Mouse (Mus musculus) hindbrain, embryonic 16.5 days (tissue): ENCODE results near the gene Ndfip2. TPM values are rescaled to one million over a fixed set of nuclear protein-coding genes. Genes with fewer than 3 reads are reported as not detected.

ENCODE experiments used
- ATAC-seq: fragments of 200-750 bp; cut with Nextera tagmentation; 2 replicates; pipeline ENCODE4 v1.8.0; 2017; ENCODE audit warnings: moderate TSS enrichment, moderate library complexity
- H3K27ac ChIP-seq: fragments of 300-500 bp; sonication (generic); 2 replicates; pipeline ENCODE4 v1.5.1; 2014; ENCODE audit warnings: low read depth, mild to moderate bottlenecking, control low read depth, low read length, moderate library complexity
- H3K27me3 ChIP-seq: fragments of 300-500 bp; sonication (generic); replicated peaks from 2 replicates; pipeline ENCODE4 v1.6.1; 2014; ENCODE audit warnings: low read length; ENCODE audit not compliant: control insufficient read depth, insufficient read depth
- H3K36me3 ChIP-seq: fragments of 300-500 bp; sonication (generic); 2 replicates; pipeline ENCODE4 v1.6.1; 2014; ENCODE audit warnings: mild to moderate bottlenecking, low read length, moderate library complexity, mixed read lengths; ENCODE audit not compliant: control insufficient read depth, insufficient read depth
- H3K4me1 ChIP-seq: fragments of 300-500 bp; sonication (generic); 2 replicates; pipeline ENCODE4 v1.6.1; 2014; ENCODE audit warnings: low read depth, low read length; ENCODE audit not compliant: control insufficient read depth, insufficient read depth
- H3K4me2 ChIP-seq: fragments of 300-500 bp; sonication (generic); 2 replicates; pipeline ENCODE4 v1.6.1; 2014; ENCODE audit warnings: mild to moderate bottlenecking, low read length, control low read depth, moderate library complexity
- H3K4me3 ChIP-seq: fragments of 300-500 bp; sonication (generic); 2 replicates; pipeline ENCODE4 v1.5.1; 2014; ENCODE audit warnings: mild to moderate bottlenecking, low read length, control low read depth, moderate library complexity
- H3K9ac ChIP-seq: fragments of 300-500 bp; sonication (generic); 2 replicates; pipeline ENCODE4 v1.6.1; 2014; ENCODE audit warnings: low read depth, mild to moderate bottlenecking, control low read depth, low read length, moderate library complexity
- H3K9me3 ChIP-seq: fragments of 300-500 bp; sonication (generic); 2 replicates; pipeline ENCODE4 v1.6.1; 2014; ENCODE audit warnings: mild to moderate bottlenecking, low read length, moderate library complexity; ENCODE audit not compliant: control insufficient read depth
- WGBS: fragments of 180-500 bp; shearing (Covaris S2); extraction: QIAGEN DNeasy Blood & Tissue Kit; methylation state at CpG from one replicate; pipeline ENCODE4 v1.1.7; 2014; 5-methylcytosine and 5-hydroxymethylcytosine counted together
- polyA plus RNA-seq: library from polyadenylated mRNA; unstranded; fragments of >200 nt; fragmentation: Nextera tagmentation; extraction: Ambion mirVana; gene quantifications from 2 replicates; pipeline ENCODE4 v1.2.1, GENCODE M21; 2015

The Ndfip2 gene
- polyA plus RNA-seq, 1 experiment from 2014 or later, result 113 TPM

- no peak overlapping the region for H3K4me2 ChIP-seq
- no peaks in the 10 kb centered on the region for H3K9me3 ChIP-seq
- no peak overlapping the region for H3K4me3 ChIP-seq
- peaks cover under 1% of the 10 kb centered on the region; the same call in 1 of the 2 replicates for H3K4me1 ChIP-seq
- H3K27me3 ChIP-seq, result no peaks in the 10 kb centered on the region
- no peak overlapping the region for H3K27ac ChIP-seq
- no peak overlapping the region for H3K9ac ChIP-seq
- no peak for ATAC-seq
- H3K36me3 ChIP-seq, result no peaks in the 10 kb centered on the region
- WGBS, result 65% methylated on average over 5 of the region's 5 CpGs
Observed at GRCm38 (mm10) chr14:105322829-105323228, 64.5 kb downstream of the Ndfip2 start.

DNA sequence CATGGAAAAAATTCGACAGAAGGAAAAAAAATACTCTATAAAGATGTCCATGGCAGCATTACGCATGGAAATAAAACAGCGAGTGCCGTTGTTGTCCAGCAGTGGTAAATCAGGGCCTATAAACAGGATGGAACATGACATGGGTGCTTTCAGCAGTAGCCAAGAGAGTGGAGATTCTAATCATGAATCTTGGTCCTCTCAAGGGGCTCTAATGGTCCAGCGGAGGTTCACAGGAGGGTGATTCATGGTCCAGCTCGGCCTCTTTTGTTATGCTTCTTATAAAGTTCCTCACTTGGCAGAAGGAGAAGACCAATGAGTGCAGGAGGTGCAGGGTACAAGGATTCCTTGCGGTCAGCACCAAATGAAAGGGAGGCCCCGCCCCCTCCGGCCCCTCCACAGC lies 65.1 kb downstream of the Ndfip2 start:
- 79% methylated on average over 9 of the region's 9 CpGs for WGBS
- ATAC-seq, result no peak

GRCm38 (mm10) chr14:105328397-105329302 lies 70.3 kb downstream of the Ndfip2 start:
- H3K27ac ChIP-seq, result peak overlapping the region; percentile 81
- peak overlapping the region; percentile 54 for H3K4me2 ChIP-seq
- peak overlapping the region; percentile 24 for H3K4me3 ChIP-seq
- no peaks in the 10 kb centered on the region for H3K9me3 ChIP-seq
- peaks cover 10% of the 10 kb centered on the region for H3K4me1 ChIP-seq
- WGBS, result 14% methylated on average over 13 of the region's 13 CpGs
- H3K27me3 ChIP-seq, result no peaks in the 10 kb centered on the region
- no peaks in the 10 kb centered on the region for H3K36me3 ChIP-seq
- peak; percentile 90 for ATAC-seq
- H3K9ac ChIP-seq, result peak overlapping the region; percentile 53

More for the DNA sequence above, 65.1 kb downstream of the Ndfip2 start:
- no peaks in the 10 kb centered on the region for H3K27me3 ChIP-seq
- H3K9me3 ChIP-seq, result no peaks in the 10 kb centered on the region
- H3K27ac ChIP-seq, result no peak overlapping the region
- no peak overlapping the region for H3K9ac ChIP-seq
- no peak overlapping the region for H3K4me3 ChIP-seq
- H3K36me3 ChIP-seq, result no peaks in the 10 kb centered on the region
- H3K4me2 ChIP-seq, result no peak overlapping the region
- peaks cover 7% of the 10 kb centered on the region; the same call in 1 of the 2 replicates for H3K4me1 ChIP-seq

GRCm38 (mm10) chr14:105333475-105334094 lies 75.2 kb downstream of the Ndfip2 start:
- Histone ChIP-seq H3K4me3 (peak overlapping the region; percentile 40), H3K4me2 (peak overlapping the region; percentile 50), H3K9ac (peak overlapping the region; percentile 14), H3K9me3 (no peaks in the 10 kb centered on the region), H3K4me1 (peaks cover 2% of the 10 kb centered on the region; the same call in 1 of the 2 replicates), H3K36me3 (no peaks in the 10 kb centered on the region), H3K27ac (0 out of 2 replicates have a peak overlapping the region, but pooled peaks have one; percentile 48), H3K27me3 (no peaks in the 10 kb centered on the region)
- peak; percentile 79 for ATAC-seq
- WGBS, result 36% methylated on average over 16 of the region's 16 CpGs

- Histone ChIP-seq H3K4me2 (no peak overlapping the region), H3K9me3 (no peaks in the 10 kb centered on the region), H3K36me3 (no peaks in the 10 kb centered on the region), H3K9ac (no peak overlapping the region), H3K27me3 (no peaks in the 10 kb centered on the region), H3K4me1 (no peaks in the 10 kb centered on the region), H3K27ac (no peak overlapping the region), H3K4me3 (no peak overlapping the region)
- WGBS, result 81% methylated on average over 8 of the region's 8 CpGs
- no peak for ATAC-seq
Observed at GRCm38 (mm10) chr14:105341765-105342164, 83.4 kb downstream of the Ndfip2 start.

GRCm38 (mm10) chr14:105354121-105354520 lies 95.7 kb downstream of the Ndfip2 start:
- no peak overlapping the region for H3K27ac ChIP-seq
- no peaks in the 10 kb centered on the region for H3K4me1 ChIP-seq
- no peak overlapping the region for H3K9ac ChIP-seq
- H3K4me3 ChIP-seq, result no peak overlapping the region
- ATAC-seq, result no peak
- H3K36me3 ChIP-seq, result no peaks in the 10 kb centered on the region
- H3K9me3 ChIP-seq, result no peaks in the 10 kb centered on the region
- no peak overlapping the region for H3K4me2 ChIP-seq
- WGBS, result 82% methylated on average over 11 of the region's 11 CpGs
- no peaks in the 10 kb centered on the region for H3K27me3 ChIP-seq

Other genes starting within 250 kb of the Ndfip2 start
- gene Rbm26, start 81.2 kb upstream of the Ndfip2 start, polyA plus RNA-seq, result 21.3 and 25.3 TPM in 2 replicates